Mouse (Mus musculus): ENCODE measurements around the gene Rasgrp3.

- TF ChIP-seq CTCF (IDR thresholded peaks at IDR 0.05; ENCODE audit: extremely low read depth, insufficient read length, insufficient replicate concordance, low read depth, low read length): no peak
- no peak for TF ChIP-seq POLR2A (IDR thresholded peaks at IDR 0.05; ENCODE audit: low read depth, low read length)
These were observed 1.6 kb downstream of the Rasgrp3 start for GRCm38 (mm10) chr17:75437239-75437750.
